Mouse (Mus musculus) limb, embryonic 10.5 days (tissue): ENCODE measurements around the gene Mphosph10. TPM values are rescaled to one million over a fixed set of nuclear protein-coding genes. Genes with fewer than 3 reads are reported as not detected.

Experiments used
- DNase-seq: peaks from one replicate; pipeline ENCODE4 v3.0.0-alpha.2; 2017; ENCODE audit warnings: low spot score
- H3K27ac ChIP-seq: fragments of 300-500 bp; sonication (generic); 2 replicates; pipeline ENCODE4 v1.5.1; 2016; ENCODE audit warnings: mild to moderate bottlenecking
- H3K27me3 ChIP-seq: fragments of 300-500 bp; sonication (generic); 2 replicates; pipeline ENCODE4 v1.6.1; 2016; ENCODE audit warnings: low read depth, mild to moderate bottlenecking; ENCODE audit not compliant: poor library complexity, severe bottlenecking
- H3K36me3 ChIP-seq: fragments of 300-500 bp; sonication (generic); 2 replicates; pipeline ENCODE4 v1.6.1; 2016; ENCODE audit warnings: mild to moderate bottlenecking, moderate library complexity
- H3K4me1 ChIP-seq: fragments of 300-500 bp; sonication (generic); 2 replicates; pipeline ENCODE4 v1.6.1; 2016
- H3K4me3 ChIP-seq: fragments of 300-500 bp; sonication (generic); 2 replicates; pipeline ENCODE4 v1.5.1; 2016; ENCODE audit warnings: mild to moderate bottlenecking, moderate library complexity
- H3K9me3 ChIP-seq: fragments of 300-500 bp; sonication (generic); replicated peaks from 2 replicates; pipeline ENCODE4 v1.6.1; 2016; ENCODE audit warnings: mild to moderate bottlenecking
- WGBS: fragments of 180-500 bp; shearing (Covaris S2); methylation state at CpG from one replicate; pipeline ENCODE4 v1.1.7; 2016; 5-methylcytosine and 5-hydroxymethylcytosine counted together
- polyA plus RNA-seq: library from polyadenylated mRNA; unstranded; fragments of >200 nt; fragmentation: Nextera tagmentation; extraction: Ambion mirVana; gene quantifications from 2 replicates; pipeline ENCODE4 v1.2.1, GENCODE M21; 2016

Gene Mphosph10
- polyA plus RNA-seq, 1 experiment from 2014 or later = 53.3 TPM

- no peaks in the 10 kb centered on the region for H3K27me3 ChIP-seq
- H3K27ac ChIP-seq = no peak overlapping the region
- no peak for DNase-seq
- no peaks in the 10 kb centered on the region for H3K9me3 ChIP-seq
- H3K36me3 ChIP-seq = peaks cover 62% of the 10 kb centered on the region
- H3K4me3 ChIP-seq = peak overlapping the region; percentile 70; the same call in 1 of the 2 replicates
- 91% methylated on average over 23 of the region's 23 CpGs for WGBS
- peaks cover 6% of the 10 kb centered on the region; the same call in 1 of the 2 replicates for H3K4me1 ChIP-seq
Measured at GRCm38 (mm10) chr7:64371940-64372878, 19.9 kb downstream of the Mphosph10 start.

DNA sequence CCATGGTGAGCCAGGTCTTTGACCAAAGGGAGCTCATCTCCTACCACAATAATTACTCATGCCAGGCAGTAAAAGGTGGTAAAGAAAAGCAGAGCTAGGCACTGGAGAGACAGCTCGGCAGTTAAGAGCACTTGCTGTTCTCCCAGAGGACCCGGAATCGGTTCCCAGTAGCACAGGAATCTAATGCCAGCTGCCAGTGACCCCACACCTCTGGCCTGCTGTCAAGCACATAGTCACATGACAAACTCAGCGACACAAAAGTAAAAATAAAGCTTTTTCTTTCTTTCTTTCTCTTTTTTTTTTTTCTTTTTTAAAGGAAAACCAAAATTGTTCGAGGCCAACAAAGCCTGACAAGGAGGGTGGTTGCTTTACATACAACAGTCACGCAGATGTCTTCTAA, 22.2 kb downstream of the Mphosph10 start:
- WGBS = 89% methylated on average over 6 of the region's 6 CpGs
- Histone ChIP-seq H3K27ac (no peak overlapping the region), H3K27me3 (no peaks in the 10 kb centered on the region), H3K4me1 (peaks cover 6% of the 10 kb centered on the region; the same call in 1 of the 2 replicates), H3K4me3 (no peak overlapping the region), H3K36me3 (peaks cover 62% of the 10 kb centered on the region), H3K9me3 (no peaks in the 10 kb centered on the region)
- DNase-seq = no peak

DNA sequence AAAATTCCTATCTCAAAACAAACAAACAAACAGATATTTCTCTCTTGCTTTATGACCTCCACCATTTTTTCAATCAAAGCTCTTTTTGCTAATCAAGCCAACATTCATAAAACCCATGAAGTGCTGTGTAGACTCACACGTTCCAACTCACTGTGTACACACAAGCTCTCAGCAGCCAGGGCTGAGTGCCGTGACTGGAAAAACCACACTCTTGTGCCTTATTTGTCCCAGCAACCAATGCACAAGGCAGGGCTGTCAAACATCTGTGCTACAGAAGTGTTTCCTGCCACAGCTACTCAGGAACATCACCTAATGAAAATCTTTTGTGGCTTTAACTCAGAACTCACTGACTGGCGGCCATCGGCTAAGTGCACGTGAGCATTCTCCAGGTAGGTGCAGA, 26.2 kb downstream of the Mphosph10 start:
- H3K9me3 ChIP-seq = no peaks in the 10 kb centered on the region
- no peak overlapping the region for H3K27ac ChIP-seq
- DNase-seq = no peak
- 95% methylated on average over 5 of the region's 5 CpGs for WGBS
- peaks cover 93% of the 10 kb centered on the region for H3K36me3 ChIP-seq
- H3K27me3 ChIP-seq = no peaks in the 10 kb centered on the region
- H3K4me3 ChIP-seq = no peak overlapping the region
- no peaks in the 10 kb centered on the region for H3K4me1 ChIP-seq

DNA sequence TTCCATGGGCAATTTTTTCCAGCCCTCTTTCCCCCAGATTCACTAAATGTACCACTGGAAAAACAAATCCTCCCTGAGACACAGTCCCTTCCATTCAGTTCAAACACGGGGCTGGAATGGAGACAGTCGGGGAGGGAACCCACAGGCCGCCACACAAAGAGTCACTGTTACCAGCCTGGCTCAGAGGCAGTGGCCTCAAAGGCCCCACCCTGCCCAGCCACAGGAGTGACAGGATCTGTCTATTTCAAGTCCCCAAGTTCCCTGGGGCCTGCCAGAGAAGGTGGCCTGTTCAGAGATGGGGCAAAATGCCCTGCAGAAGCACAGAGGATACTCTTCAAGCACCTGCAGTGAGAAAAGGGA, 31.5 kb downstream of the Mphosph10 start:
- Histone ChIP-seq H3K36me3 (peaks cover 90% of the 10 kb centered on the region), H3K27me3 (no peaks in the 10 kb centered on the region), H3K27ac (no peak overlapping the region), H3K4me1 (no peaks in the 10 kb centered on the region), H3K4me3 (no peak overlapping the region), H3K9me3 (no peaks in the 10 kb centered on the region)
- no peak for DNase-seq
- 81% methylated on average over 3 of the region's 3 CpGs for WGBS

GRCm38 (mm10) chr7:64359943-64360585, 32.0 kb downstream of the Mphosph10 start:
- WGBS = 91% methylated on average over 20 of the region's 20 CpGs
- no peak for DNase-seq
- H3K27me3 ChIP-seq = no peaks in the 10 kb centered on the region
- H3K4me3 ChIP-seq = no peak overlapping the region
- no peaks in the 10 kb centered on the region for H3K9me3 ChIP-seq
- H3K4me1 ChIP-seq = no peaks in the 10 kb centered on the region
- H3K36me3 ChIP-seq = peaks cover 90% of the 10 kb centered on the region
- no peak overlapping the region for H3K27ac ChIP-seq

DNA sequence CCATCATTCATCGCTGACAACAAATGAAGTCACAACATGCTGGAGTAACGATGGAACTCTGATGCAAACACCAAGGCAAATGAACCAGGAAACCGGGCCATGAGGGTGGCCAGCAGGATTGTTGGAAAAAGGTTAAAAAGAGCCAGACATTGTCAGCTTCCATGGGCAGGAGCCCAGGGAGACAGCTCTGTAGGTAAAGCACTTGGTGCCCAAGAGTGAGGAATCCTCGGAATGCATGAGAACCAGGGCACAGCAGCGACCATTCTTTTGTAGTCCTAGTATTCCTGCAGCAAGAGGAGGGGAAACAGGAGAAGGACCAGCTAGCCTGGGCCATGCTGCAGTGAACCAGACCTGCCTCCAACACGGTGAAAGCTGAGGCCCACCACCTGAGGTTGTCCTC, 33.4 kb downstream of the Mphosph10 start:
- Histone ChIP-seq H3K4me3 (no peak overlapping the region), H3K9me3 (no peaks in the 10 kb centered on the region), H3K36me3 (peaks cover 89% of the 10 kb centered on the region), H3K4me1 (no peaks in the 10 kb centered on the region), H3K27ac (no peak overlapping the region), H3K27me3 (no peaks in the 10 kb centered on the region)
- WGBS = 89% methylated on average over 6 of the region's 6 CpGs
- no peak for DNase-seq

- Histone ChIP-seq H3K27ac (no peak overlapping the region), H3K36me3 (peaks cover 89% of the 10 kb centered on the region), H3K27me3 (no peaks in the 10 kb centered on the region), H3K4me1 (no peaks in the 10 kb centered on the region), H3K9me3 (no peaks in the 10 kb centered on the region), H3K4me3 (no peak overlapping the region)
- WGBS = 95% methylated on average over 9 of the region's 9 CpGs
- DNase-seq = no peak
Measured at GRCm38 (mm10) chr7:64357405-64357804, 34.7 kb downstream of the Mphosph10 start.

DNA sequence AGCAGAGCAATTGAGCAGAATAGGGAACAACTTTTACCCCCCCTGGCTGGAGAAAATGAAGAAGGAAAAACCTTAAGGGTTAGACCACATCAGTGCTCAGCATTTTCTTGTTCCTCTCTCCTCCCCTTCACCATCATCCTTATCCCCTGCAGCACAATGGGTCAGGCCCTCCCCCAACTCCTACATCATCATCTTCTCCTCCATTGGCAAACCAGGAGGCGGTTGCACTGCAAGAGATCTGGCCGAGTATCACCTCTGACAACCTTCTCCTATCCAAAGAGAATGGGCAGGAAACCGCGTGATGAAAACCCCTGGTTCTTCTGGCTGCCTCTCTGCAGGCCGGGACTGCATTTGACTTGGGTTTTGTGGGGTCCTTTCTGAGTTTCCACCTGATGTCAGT, 35.4 kb downstream of the Mphosph10 start:
- Histone ChIP-seq H3K27me3 (no peaks in the 10 kb centered on the region), H3K4me3 (no peak overlapping the region), H3K36me3 (peaks cover 86% of the 10 kb centered on the region), H3K4me1 (no peaks in the 10 kb centered on the region), H3K9me3 (no peaks in the 10 kb centered on the region), H3K27ac (no peak overlapping the region)
- DNase-seq = no peak
- 90% methylated on average over 5 of the region's 5 CpGs for WGBS

GRCm38 (mm10) chr7:64354206-64354605, 37.9 kb downstream of the Mphosph10 start:
- H3K9me3 ChIP-seq = no peaks in the 10 kb centered on the region
- H3K4me3 ChIP-seq = no peak overlapping the region
- no peaks in the 10 kb centered on the region for H3K4me1 ChIP-seq
- H3K36me3 ChIP-seq = peaks cover 84% of the 10 kb centered on the region
- WGBS = 81% methylated on average over 14 of the region's 14 CpGs
- H3K27ac ChIP-seq = no peak overlapping the region
- DNase-seq = no peak
- H3K27me3 ChIP-seq = no peaks in the 10 kb centered on the region

- no peak for DNase-seq
- H3K9me3 ChIP-seq = no peaks in the 10 kb centered on the region
- no peaks in the 10 kb centered on the region for H3K4me1 ChIP-seq
- WGBS = 86% methylated on average over 4 of the region's 4 CpGs
- no peaks in the 10 kb centered on the region for H3K27me3 ChIP-seq
- H3K4me3 ChIP-seq = no peak overlapping the region
- no peak overlapping the region for H3K27ac ChIP-seq
- H3K36me3 ChIP-seq = peaks cover 83% of the 10 kb centered on the region
Measured at GRCm38 (mm10) chr7:64351087-64351486, 41.0 kb downstream of the Mphosph10 start.

DNA sequence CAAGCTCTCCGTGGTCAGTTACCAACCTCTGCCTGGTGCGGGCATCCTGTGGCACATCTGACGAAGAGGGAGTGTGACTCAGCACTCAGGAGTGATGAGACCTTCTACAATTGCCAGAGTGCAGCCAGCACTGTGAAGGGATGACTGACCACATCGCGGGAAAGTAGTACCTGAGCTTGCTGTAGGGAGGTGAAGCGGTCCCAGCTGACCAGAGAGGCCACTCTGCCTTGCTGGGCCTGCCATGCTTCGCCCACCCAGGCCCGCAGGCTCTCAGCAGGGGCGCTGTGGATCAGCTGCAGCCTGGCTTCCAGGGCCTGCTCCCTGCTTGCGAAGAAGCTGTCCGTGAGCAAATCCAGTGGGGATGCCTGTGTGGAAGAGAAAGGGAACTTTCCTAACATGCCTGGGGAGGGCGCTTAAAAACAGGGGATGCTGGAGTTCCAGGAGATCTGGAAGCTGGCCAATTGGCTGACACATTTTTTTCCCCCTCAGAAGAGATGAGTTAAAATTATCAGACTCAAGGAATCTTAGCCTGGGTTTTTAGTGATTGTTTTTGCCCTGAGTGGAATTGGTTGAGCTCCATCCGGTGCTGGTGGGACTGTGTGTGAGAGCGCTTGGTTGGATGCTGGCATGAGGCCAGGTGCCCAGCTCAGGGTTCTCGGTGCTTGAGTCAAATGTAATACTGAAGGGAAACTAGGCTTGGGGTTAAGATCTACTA, 42.8 kb downstream of the Mphosph10 start:
- DNase-seq = no peak
- H3K36me3 ChIP-seq = peaks cover 81% of the 10 kb centered on the region
- H3K27me3 ChIP-seq = no peaks in the 10 kb centered on the region
- 91% methylated on average over 15 of the region's 15 CpGs for WGBS
- H3K4me1 ChIP-seq = no peaks in the 10 kb centered on the region
- H3K4me3 ChIP-seq = no peak overlapping the region
- H3K9me3 ChIP-seq = no peaks in the 10 kb centered on the region
- no peak overlapping the region for H3K27ac ChIP-seq

DNA sequence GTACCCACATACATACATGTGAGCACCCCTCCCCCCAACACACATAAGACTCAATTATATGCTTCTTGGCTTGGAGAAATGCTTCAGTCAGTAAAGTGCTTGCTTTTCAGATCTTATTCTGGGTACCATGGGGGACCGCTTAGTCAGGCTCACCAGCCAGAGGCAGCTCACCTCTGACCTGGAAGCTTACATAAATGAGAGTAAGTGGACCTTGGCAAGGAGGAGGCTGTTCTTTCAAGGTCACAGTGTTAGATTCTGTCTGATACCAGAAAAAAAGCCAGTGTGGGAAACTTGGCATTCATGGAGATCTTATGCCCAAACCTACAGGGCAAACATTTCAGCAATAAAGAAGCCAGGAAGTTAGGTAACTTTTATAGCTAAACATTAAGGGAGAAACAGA, 44.3 kb downstream of the Mphosph10 start:
- WGBS = 94% methylated on average over 1 of the region's 1 CpGs
- Histone ChIP-seq H3K27ac (no peak overlapping the region), H3K9me3 (no peaks in the 10 kb centered on the region), H3K27me3 (no peaks in the 10 kb centered on the region), H3K4me3 (no peak overlapping the region), H3K36me3 (peaks cover 68% of the 10 kb centered on the region), H3K4me1 (no peaks in the 10 kb centered on the region)
- DNase-seq = no peak

DNA sequence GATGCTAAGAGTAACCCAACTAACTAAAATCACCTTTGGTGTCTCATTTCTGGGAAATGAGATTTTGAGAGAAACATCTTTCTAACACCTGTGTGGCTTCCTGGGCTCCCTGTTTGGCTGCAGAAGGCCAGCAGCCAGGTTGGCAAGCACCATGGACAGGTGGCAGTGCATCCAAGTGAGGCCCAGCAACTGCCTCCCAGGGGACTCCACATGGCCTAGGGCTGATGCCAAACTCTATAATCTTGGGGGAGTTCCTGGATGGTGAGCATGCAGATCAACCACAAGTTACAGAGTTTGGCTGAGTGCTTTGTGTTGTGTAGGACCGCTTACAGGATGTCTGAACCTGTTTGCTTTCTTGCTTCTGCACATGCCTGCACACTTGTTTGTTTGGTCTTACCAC, 59.4 kb downstream of the Mphosph10 start:
- H3K9me3 ChIP-seq = no peaks in the 10 kb centered on the region
- peaks cover 41% of the 10 kb centered on the region for H3K36me3 ChIP-seq
- no peaks in the 10 kb centered on the region for H3K27me3 ChIP-seq
- H3K4me3 ChIP-seq = no peak overlapping the region
- DNase-seq = no peak
- H3K4me1 ChIP-seq = no peaks in the 10 kb centered on the region
- H3K27ac ChIP-seq = no peak overlapping the region
- 100% methylated on average over 1 of the region's 1 CpGs for WGBS
